Mouse (Mus musculus) neural tube, embryonic 15.5 days (tissue): ENCODE measurements at regions not wholly inside any gene's neighbourhood (a gene's known extent, or its start where the extent isn't known, plus 50 kb on each side); places are given as distances from the start of the nearest gene placed in this dataset.
"Not testable (repeated sequence)": the region's sequence is repeated elsewhere in the genome, so short reads cannot be mapped to it uniquely, and the experiment has no call there.

Experiments
- ATAC-seq: fragments of 200-750 bp; cut with Nextera tagmentation; 2 replicates; pipeline ENCODE4 v1.8.0; 2017; ENCODE audit warnings: mild to moderate bottlenecking, moderate TSS enrichment, moderate library complexity; ENCODE audit not compliant: low FRiP score
- H3K27ac ChIP-seq: fragments of 300-500 bp; sonication (generic); replicated peaks from 2 replicates; pipeline ENCODE4 v1.5.1; 2015; ENCODE audit warnings: mild to moderate bottlenecking, inconsistent platforms
- H3K27me3 ChIP-seq: fragments of 300-500 bp; sonication (generic); replicated peaks from 2 replicates; pipeline ENCODE4 v1.6.1; 2015; ENCODE audit warnings: inconsistent platforms
- H3K36me3 ChIP-seq: fragments of 300-500 bp; sonication (generic); 2 replicates; pipeline ENCODE4 v1.6.1; 2015; ENCODE audit warnings: inconsistent platforms
- H3K4me1 ChIP-seq: fragments of 300-500 bp; sonication (generic); 2 replicates; pipeline ENCODE4 v1.6.1; 2015; ENCODE audit warnings: inconsistent platforms
- H3K4me2 ChIP-seq: fragments of 300-500 bp; sonication (generic); 2 replicates; pipeline ENCODE4 v1.6.1; 2015; ENCODE audit warnings: inconsistent platforms, mild to moderate bottlenecking, moderate library complexity
- H3K4me3 ChIP-seq: fragments of 300-500 bp; sonication (generic); replicated peaks from 2 replicates; pipeline ENCODE4 v1.5.1; 2015; ENCODE audit warnings: mild to moderate bottlenecking, inconsistent platforms
- H3K9ac ChIP-seq: fragments of 300-500 bp; sonication (generic); replicated peaks from 2 replicates; pipeline ENCODE4 v1.6.1; 2015; ENCODE audit warnings: mild to moderate bottlenecking, inconsistent platforms
- H3K9me3 ChIP-seq: fragments of 300-500 bp; sonication (generic); replicated peaks from 2 replicates; pipeline ENCODE4 v1.6.1; 2016; ENCODE audit warnings: inconsistent platforms
- WGBS: fragments of 180-500 bp; shearing (Covaris S2); methylation state at CpG from one replicate; pipeline ENCODE4 v1.1.7; 2015; ENCODE audit warnings: mixed read lengths; 5-methylcytosine and 5-hydroxymethylcytosine counted together

GRCm38 (mm10) chr15:32034091-32034490 is 143.0 kb upstream of the Tas2r119 start:
- 82% methylated on average over 1 of the region's 1 CpGs for WGBS
- Histone ChIP-seq H3K27ac (no peak overlapping the region), H3K4me3 (no peak overlapping the region), H3K4me1 (peaks cover 7% of the 10 kb centered on the region; the same call in 1 of the 2 replicates), H3K4me2 (no peak overlapping the region), H3K9me3 (no peaks in the 10 kb centered on the region), H3K27me3 (no peaks in the 10 kb centered on the region), H3K36me3 (no peaks in the 10 kb centered on the region), H3K9ac (no peak overlapping the region)
- no peak for ATAC-seq

GRCm38 (mm10) chr15:32034790-32035189 is 142.3 kb upstream of the Tas2r119 start:
- Histone ChIP-seq H3K36me3 (no peaks in the 10 kb centered on the region), H3K4me2 (no peak overlapping the region), H3K9me3 (no peaks in the 10 kb centered on the region), H3K27me3 (no peaks in the 10 kb centered on the region), H3K4me1 (peaks cover 7% of the 10 kb centered on the region; the same call in 1 of the 2 replicates), H3K9ac (no peak overlapping the region), H3K4me3 (no peak overlapping the region), H3K27ac (no peak overlapping the region)
- WGBS = 23% methylated on average over 7 of the region's 7 CpGs
- ATAC-seq = peak; percentile 72

GRCm38 (mm10) chr15:32041764-32042163 is 135.3 kb upstream of the Tas2r119 start:
- 78% methylated on average over 6 of the region's 6 CpGs for WGBS
- H3K27me3 ChIP-seq = no peaks in the 10 kb centered on the region
- no peaks in the 10 kb centered on the region; the same call in 1 of the 2 replicates for H3K4me1 ChIP-seq
- no peak overlapping the region for H3K4me2 ChIP-seq
- no peaks in the 10 kb centered on the region for H3K36me3 ChIP-seq
- no peak overlapping the region for H3K9ac ChIP-seq
- H3K4me3 ChIP-seq = no peak overlapping the region
- H3K27ac ChIP-seq = no peak overlapping the region
- no peaks in the 10 kb centered on the region for H3K9me3 ChIP-seq
- no peak for ATAC-seq

- H3K4me1 ChIP-seq = no peaks in the 10 kb centered on the region; the same call in 1 of the 2 replicates
- H3K27ac ChIP-seq = no peak overlapping the region
- no peaks in the 10 kb centered on the region for H3K27me3 ChIP-seq
- H3K9ac ChIP-seq = no peak overlapping the region
- no peak overlapping the region for H3K4me2 ChIP-seq
- no peak overlapping the region for H3K4me3 ChIP-seq
- H3K36me3 ChIP-seq = no peaks in the 10 kb centered on the region
- no peaks in the 10 kb centered on the region for H3K9me3 ChIP-seq
- 38% methylated on average over 4 of the region's 4 CpGs for WGBS
- ATAC-seq = no peak
Observed at GRCm38 (mm10) chr15:32042173-32042572, 134.9 kb upstream of the Tas2r119 start.

GRCm38 (mm10) chr15:32042589-32042988 is 134.5 kb upstream of the Tas2r119 start:
- 84% methylated on average over 1 of the region's 1 CpGs for WGBS

GRCm38 (mm10) chr15:32043207-32043606 is 133.9 kb upstream of the Tas2r119 start:
- Histone ChIP-seq H3K27me3 (no peaks in the 10 kb centered on the region), H3K27ac (no peak overlapping the region), H3K4me3 (no peak overlapping the region), H3K9ac (no peak overlapping the region), H3K4me1 (no peaks in the 10 kb centered on the region; the same call in 1 of the 2 replicates), H3K4me2 (no peak overlapping the region), H3K36me3 (no peaks in the 10 kb centered on the region), H3K9me3 (no peaks in the 10 kb centered on the region)
- ATAC-seq = no peak

More at GRCm38 (mm10) chr15:32042589-32042988, 134.5 kb upstream of the Tas2r119 start:
- no peaks in the 10 kb centered on the region for H3K9me3 ChIP-seq
- H3K4me1 ChIP-seq = no peaks in the 10 kb centered on the region; the same call in 1 of the 2 replicates
- H3K9ac ChIP-seq = no peak overlapping the region
- no peak overlapping the region for H3K4me2 ChIP-seq
- no peak overlapping the region for H3K4me3 ChIP-seq
- H3K36me3 ChIP-seq = no peaks in the 10 kb centered on the region
- ATAC-seq = no peak
- H3K27me3 ChIP-seq = no peaks in the 10 kb centered on the region
- H3K27ac ChIP-seq = no peak overlapping the region

- not testable (repeated sequence) for H3K4me2 ChIP-seq, ATAC-seq, H3K27me3 ChIP-seq, H3K4me3 ChIP-seq, H3K9ac ChIP-seq, H3K27ac ChIP-seq, H3K36me3 ChIP-seq, H3K4me1 ChIP-seq, H3K9me3 ChIP-seq
- WGBS = 100% methylated on average over 1 of the region's 1 CpGs
Observed at GRCm38 (mm10) chr15:32043670-32044069, 133.4 kb upstream of the Tas2r119 start.

GRCm38 (mm10) chr15:32048836-32049235 is 128.3 kb upstream of the Tas2r119 start:
- no peaks in the 10 kb centered on the region for H3K9me3 ChIP-seq
- 0 out of 2 replicates have a peak, but pooled peaks cover 3% of the 10 kb centered on the region for H3K4me1 ChIP-seq
- H3K27me3 ChIP-seq = no peaks in the 10 kb centered on the region
- no peak overlapping the region for H3K27ac ChIP-seq
- WGBS = 29% methylated on average over 5 of the region's 5 CpGs
- no peak overlapping the region for H3K4me3 ChIP-seq
- no peak overlapping the region for H3K4me2 ChIP-seq
- ATAC-seq = no peak
- no peak overlapping the region for H3K9ac ChIP-seq
- H3K36me3 ChIP-seq = no peaks in the 10 kb centered on the region

- Histone ChIP-seq H3K4me3 (no peak overlapping the region), H3K4me2 (no peak overlapping the region), H3K36me3 (no peaks in the 10 kb centered on the region), H3K9ac (no peak overlapping the region), H3K27me3 (no peaks in the 10 kb centered on the region), H3K4me1 (no peaks in the 10 kb centered on the region), H3K27ac (no peak overlapping the region), H3K9me3 (no peaks in the 10 kb centered on the region)
- WGBS = 68% methylated on average over 4 of the region's 4 CpGs
- peak; percentile 72; the same call in 1 of the 2 replicates for ATAC-seq
Observed at GRCm38 (mm10) chr15:32061573-32061972, 115.5 kb upstream of the Tas2r119 start.

- Histone ChIP-seq H3K4me2 (no peak overlapping the region), H3K9ac (no peak overlapping the region), H3K4me3 (no peak overlapping the region), H3K4me1 (no peaks in the 10 kb centered on the region), H3K27me3 (no peaks in the 10 kb centered on the region), H3K27ac (no peak overlapping the region), H3K36me3 (no peaks in the 10 kb centered on the region), H3K9me3 (no peaks in the 10 kb centered on the region)
- no peak for ATAC-seq
- 88% methylated on average over 4 of the region's 4 CpGs for WGBS
Observed at GRCm38 (mm10) chr15:32082109-32082508, 95.0 kb upstream of the Tas2r119 start.

GRCm38 (mm10) chr15:32093889-32094288 is 83.2 kb upstream of the Tas2r119 start:
- H3K4me3 ChIP-seq = no peak overlapping the region
- no peaks in the 10 kb centered on the region for H3K27me3 ChIP-seq
- no peak overlapping the region for H3K9ac ChIP-seq
- 45% methylated on average over 11 of the region's 11 CpGs for WGBS
- no peak overlapping the region for H3K27ac ChIP-seq
- peaks cover 10% of the 10 kb centered on the region for H3K4me1 ChIP-seq
- peak; percentile 42; the same call in 1 of the 2 replicates for ATAC-seq
- no peaks in the 10 kb centered on the region for H3K9me3 ChIP-seq
- no peaks in the 10 kb centered on the region for H3K36me3 ChIP-seq
- H3K4me2 ChIP-seq = peak overlapping the region; percentile 38

GRCm38 (mm10) chr15:32095554-32095953 is 81.5 kb upstream of the Tas2r119 start:
- 96% methylated on average over 1 of the region's 1 CpGs for WGBS
- Histone ChIP-seq H3K4me1 (peaks cover 10% of the 10 kb centered on the region), H3K4me3 (no peak overlapping the region), H3K36me3 (no peaks in the 10 kb centered on the region), H3K4me2 (no peak overlapping the region), H3K27me3 (no peaks in the 10 kb centered on the region), H3K9me3 (no peaks in the 10 kb centered on the region), H3K9ac (no peak overlapping the region), H3K27ac (no peak overlapping the region)
- ATAC-seq = no peak

- no peak overlapping the region for H3K4me3 ChIP-seq
- WGBS = 94% methylated on average over 2 of the region's 2 CpGs
Observed at GRCm38 (mm10) chr15:32110659-32111058, 66.4 kb upstream of the Tas2r119 start.

More at GRCm38 (mm10) chr15:32110659-32111058, 66.4 kb upstream of the Tas2r119 start:
- H3K9ac ChIP-seq = no peak overlapping the region
- H3K4me2 ChIP-seq = no peak overlapping the region
- H3K36me3 ChIP-seq = no peaks in the 10 kb centered on the region
- no peaks in the 10 kb centered on the region for H3K9me3 ChIP-seq
- no peaks in the 10 kb centered on the region for H3K4me1 ChIP-seq
- H3K27ac ChIP-seq = no peak overlapping the region
- ATAC-seq = no peak
- H3K27me3 ChIP-seq = no peaks in the 10 kb centered on the region
